Mouse (Mus musculus) megakaryocyte-erythroid progenitor cell, adult 5-6 weeks (primary cell): ENCODE data around the gene Chit1. TPM values are rescaled to one million over a fixed set of nuclear protein-coding genes. Genes with fewer than 3 reads are reported as not detected.

Source experiments
- ATAC-seq: replicated peaks from 2 replicates; pipeline ENCODE4 v1.8.0; 2016; ENCODE audit warnings: mild to moderate bottlenecking, inconsistent platforms; ENCODE audit not compliant: severe bottlenecking, poor library complexity, low FRiP score, low TSS enrichment
- total RNA-seq, 2 experiments: library from RNA; stranded (forward) in 1 of 2; stranded (reverse) in 1 of 2; fragments of 200-1000, 215-1000 nt in 1 of 2; fragments of >200 nt in 1 of 2; fragmentation: Nextera tagmentation in 1 of 2; gene quantifications; 2 replicates each; pipeline ENCODE4 v1.2.3; 2014 to 2017

Chit1 gene
- total RNA-seq, 2 experiments from 2014 or later: not detected

DNA sequence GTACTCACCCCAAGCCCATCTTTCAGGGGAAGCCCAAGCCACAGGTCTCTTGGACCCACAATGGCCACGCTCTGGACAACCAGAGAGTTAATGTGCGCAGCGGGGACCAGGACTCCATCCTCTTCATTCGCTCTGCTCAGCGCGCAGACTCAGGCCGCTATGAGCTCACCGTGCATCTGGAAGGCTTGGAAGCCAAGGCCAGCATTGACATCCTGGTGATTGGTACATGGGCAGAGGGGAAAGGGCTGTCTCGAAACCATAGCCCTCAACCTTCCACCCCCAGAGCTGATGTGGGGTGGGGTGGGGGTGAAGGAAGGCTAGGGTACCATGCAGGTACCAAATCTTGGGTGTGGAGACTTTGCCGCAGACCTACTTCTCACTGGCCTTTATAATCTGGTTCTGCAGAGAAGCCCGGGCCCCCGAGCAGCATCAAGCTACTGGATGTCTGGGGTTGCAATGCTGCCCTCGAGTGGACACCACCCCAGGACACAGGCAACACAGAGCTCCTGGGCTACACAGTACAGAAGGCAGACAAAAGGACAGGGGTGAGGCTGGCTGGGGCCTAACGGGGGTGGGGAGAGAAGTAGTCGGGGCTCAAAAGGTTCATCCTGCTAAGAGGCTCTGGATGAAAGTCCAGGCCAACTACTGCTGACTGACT lies 86.4 kb downstream of the Chit1 start:
- ATAC-seq: no peak

DNA sequence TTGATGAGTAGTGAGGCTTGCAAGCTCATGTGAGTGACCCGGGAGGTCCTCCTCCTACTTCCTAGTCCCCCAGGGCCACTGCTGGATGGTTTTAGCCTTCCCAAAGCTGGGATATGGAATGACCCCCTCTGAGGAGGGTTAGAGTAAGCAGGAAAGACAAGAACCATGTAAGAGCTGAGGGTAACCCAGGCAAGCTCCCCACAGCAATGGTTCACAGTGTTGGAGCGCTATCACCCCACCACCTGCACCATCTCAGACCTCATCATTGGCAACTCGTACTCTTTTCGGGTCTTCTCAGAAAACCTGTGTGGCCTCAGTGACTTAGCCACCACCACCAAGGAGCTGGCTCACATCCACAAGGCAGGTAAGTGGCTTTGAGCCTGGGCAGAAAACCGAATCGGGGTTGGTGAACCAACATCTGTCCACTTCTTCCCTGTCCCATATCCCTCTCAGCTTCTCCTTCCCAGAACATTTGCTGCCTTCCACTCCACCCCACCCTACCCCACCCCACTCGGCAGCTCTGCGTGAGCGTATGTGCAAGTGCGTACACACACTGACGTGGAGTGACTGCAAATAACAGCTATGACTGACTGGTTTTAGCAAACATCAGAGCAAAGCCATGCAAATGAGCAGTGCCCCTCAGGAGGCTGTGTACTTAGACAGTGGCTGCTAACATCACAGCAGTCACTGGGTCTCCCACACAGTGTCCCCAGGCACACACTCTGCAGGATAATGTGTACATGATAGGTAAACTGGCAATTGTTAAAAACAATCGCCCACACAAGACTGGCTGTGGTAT lies 87.4 kb downstream of the Chit1 start:
- no peak for ATAC-seq

GRCm38 (mm10) chr1:134200481-134200880 lies 89.4 kb downstream of the Chit1 start:
- ATAC-seq: no peak

Other genes with a start within 250 kb of the Chit1 start
- gene Optc, start 203.2 kb upstream of the Chit1 start, total RNA-seq (2014; fragmentation: Nextera tagmentation): not detected in 2 replicates
- gene Optc, start 203.2 kb upstream of the Chit1 start, total RNA-seq (2017): 2.0 TPM in 1 of 2 replicates, not detected in the other
- 0.20 TPM in 1 of 2 replicates, not detected in the other for gene Prelp, start 189.8 kb upstream of the Chit1 start, total RNA-seq (2014; fragmentation: Nextera tagmentation)
- not detected in 2 replicates for gene Prelp, start 189.8 kb upstream of the Chit1 start, total RNA-seq (2017)
- gene Fmod, start 74.0 kb upstream of the Chit1 start, total RNA-seq (2014; fragmentation: Nextera tagmentation): not detected in 2 replicates
- not detected in 2 replicates for gene Fmod, start 74.0 kb upstream of the Chit1 start, total RNA-seq (2017)
- 2.0 and 3.9 TPM in 2 replicates for gene Btg2, start 32.1 kb upstream of the Chit1 start, total RNA-seq (2014; fragmentation: Nextera tagmentation)
- 58.5 and 61.6 TPM in 2 replicates for gene Btg2, start 32.1 kb upstream of the Chit1 start, total RNA-seq (2017)
- gene Chil1, start 70.9 kb downstream of the Chit1 start, total RNA-seq (2014; fragmentation: Nextera tagmentation): 0.77 TPM in 1 of 2 replicates, not detected in the other
- gene Chil1, start 70.9 kb downstream of the Chit1 start, total RNA-seq (2017): 0.84 and 2.4 TPM in 2 replicates
- gene Mybph, start 82.2 kb downstream of the Chit1 start, total RNA-seq (2014; fragmentation: Nextera tagmentation): not detected in 2 replicates
- gene Mybph, start 82.2 kb downstream of the Chit1 start, total RNA-seq (2017): not detected in 2 replicates
- not detected in 2 replicates for gene Adora1, start 124.2 kb downstream of the Chit1 start, total RNA-seq (2014; fragmentation: Nextera tagmentation)
- not detected in 2 replicates for gene Adora1, start 124.2 kb downstream of the Chit1 start, total RNA-seq (2017)
- not detected in 2 replicates for gene Myog, start 178.7 kb downstream of the Chit1 start, total RNA-seq (2014; fragmentation: Nextera tagmentation)
- not detected in 2 replicates for gene Myog, start 178.7 kb downstream of the Chit1 start, total RNA-seq (2017)
- gene Ppfia4, start 221.7 kb downstream of the Chit1 start, total RNA-seq (2014; fragmentation: Nextera tagmentation): 0.32 and 1.1 TPM in 2 replicates
- gene Ppfia4, start 221.7 kb downstream of the Chit1 start, total RNA-seq (2017): 1.1 and 1.6 TPM in 2 replicates